Mouse (Mus musculus) spleen, adult 2 months (tissue): ENCODE results near the gene Nrn1l.

ENCODE experiments used
- CTCF ChIP-seq: fragments of 200-500 bp; IDR thresholded peaks from 2 replicates; pipeline ENCODE4 v1.5.1; 2011; ENCODE audit warnings: mild to moderate bottlenecking, inconsistent platforms; ENCODE audit not compliant: insufficient read depth, insufficient read length, insufficient replicate concordance; ENCODE audit errors: extremely low read depth
- POLR2A ChIP-seq: fragments of 200-500 bp; IDR thresholded peaks from 2 replicates; pipeline ENCODE4 v1.6.1; 2011; ENCODE audit warnings: low read depth, low read length, inconsistent platforms

GRCm38 (mm10) chr8:105900180-105900940 is 7.0 kb downstream of the Nrn1l start, which contains the start of gene Pskh1:
- TF ChIP-seq CTCF (no peak), POLR2A (peak; percentile 26; the same call in 1 of the 2 replicates)
